Mouse (Mus musculus) MEL (cell line): ENCODE results near the gene Slc4a1. TPM values are rescaled to one million over a fixed set of nuclear protein-coding genes. Genes with fewer than 3 reads are reported as not detected.

Experiments used
- DNase-seq: peaks from one replicate; pipeline ENCODE4 v3.0.0; 2011; ENCODE audit warnings: low read depth, low spot score
- H3K27ac ChIP-seq: 2 replicates; pipeline ENCODE4 v1.5.1; 2012; ENCODE audit warnings: low read depth, mild to moderate bottlenecking, control low read depth, low read length, moderate library complexity; ENCODE audit not compliant: control insufficient read depth
- H3K27me3 ChIP-seq, 2 experiments: fragments of 150-350 bp in 1 of 2; sonication (generic) in 1 of 2; 2 replicates each; pipeline ENCODE4 v1.6.1; 2012; ENCODE audit warnings: low read length in 2 of 2, mild to moderate bottlenecking in 2 of 2, improper control_type of control experiment in 1 of 2, moderate library complexity in 1 of 2; ENCODE audit not compliant: insufficient read depth in 2 of 2, control insufficient read depth in 1 of 2
- H3K36me3 ChIP-seq, 2 experiments: 2 replicates each; pipeline ENCODE4 v1.6.1; 2012 to 2014; ENCODE audit warnings: low read length in 2 of 2, improper control_type of control experiment in 1 of 2, inconsistent platforms in 1 of 2, mild to moderate bottlenecking in 1 of 2; ENCODE audit not compliant: insufficient read depth in 2 of 2, control insufficient read depth in 1 of 2
- H3K4me1 ChIP-seq, 2 experiments: fragments of 150-350 bp in 1 of 2; sonication (generic) in 1 of 2; 2 replicates each; pipeline ENCODE4 v1.6.1; 2012; ENCODE audit warnings: low read length in 2 of 2, improper control_type of control experiment in 1 of 2, mild to moderate bottlenecking in 1 of 2; ENCODE audit not compliant: insufficient read depth in 2 of 2, control insufficient read depth in 1 of 2
- H3K4me3 ChIP-seq, 2 experiments: fragments of 150-350 bp in 1 of 2; sonication (generic) in 1 of 2; 2 replicates each; pipeline ENCODE4 v1.5.1; 2012; ENCODE audit warnings: low read depth in 2 of 2, low read length in 2 of 2, mild to moderate bottlenecking in 2 of 2, moderate library complexity in 2 of 2, control low read depth in 1 of 2, improper control_type of control experiment in 1 of 2; ENCODE audit not compliant: control insufficient read depth in 1 of 2, insufficient read depth in 1 of 2
- H3K79me2 ChIP-seq: 2 replicates; pipeline ENCODE4 v1.6.1; 2012; ENCODE audit warnings: mild to moderate bottlenecking, low read length, moderate library complexity; ENCODE audit not compliant: control insufficient read depth, poor library complexity, insufficient read depth
- H3K9ac ChIP-seq: 2 replicates; pipeline ENCODE4 v1.6.1; 2012; ENCODE audit warnings: low read depth, mild to moderate bottlenecking, control low read depth, low read length, moderate library complexity; ENCODE audit not compliant: control insufficient read depth, poor library complexity, severe bottlenecking
- H3K9me3 ChIP-seq: fragments of 150-350 bp; sonication (generic); replicated peaks from 2 replicates; pipeline ENCODE4 v1.6.1; 2012; ENCODE audit warnings: mild to moderate bottlenecking, low read length, improper control_type of control experiment, moderate library complexity; ENCODE audit not compliant: insufficient read depth
- BHLHE40 ChIP-seq: IDR thresholded peaks from 2 replicates; pipeline ENCODE4 v1.6.1; 2012; ENCODE audit warnings: low read depth, mild to moderate bottlenecking, inconsistent platforms, low read length, improper control_type of control experiment, borderline replicate concordance
- CHD1 ChIP-seq: IDR thresholded peaks from 2 replicates; pipeline ENCODE4 v1.6.1; 2012; ENCODE audit warnings: low read depth, mild to moderate bottlenecking, inconsistent platforms, low read length, improper control_type of control experiment
- E2F4 ChIP-seq: IDR thresholded peaks from 2 replicates; pipeline ENCODE4 v1.6.1; 2011; ENCODE audit warnings: low read depth, low read length, improper control_type of control experiment, borderline replicate concordance
- EP300 ChIP-seq, 2 experiments: IDR thresholded peaks; 2 replicates each; pipeline ENCODE4 v1.6.1; 2011; ENCODE audit warnings: improper control_type of control experiment in 2 of 2, low read length in 2 of 2, low read depth in 1 of 2, mild to moderate bottlenecking in 1 of 2
- GATA1 ChIP-seq: IDR thresholded peaks from 2 replicates; pipeline ENCODE4 v1.6.1; 2011; ENCODE audit warnings: low read depth, low read length, improper control_type of control experiment
- HCFC1 ChIP-seq: IDR thresholded peaks from 2 replicates; pipeline ENCODE4 v1.6.1; 2012; ENCODE audit warnings: low read depth, mild to moderate bottlenecking, inconsistent platforms, low read length, improper control_type of control experiment, moderate library complexity
- JUND ChIP-seq: IDR thresholded peaks from 2 replicates; pipeline ENCODE4 v1.6.1; 2011; ENCODE audit warnings: low read depth, mild to moderate bottlenecking, improper control_type of control experiment, low read length
- KAT2A ChIP-seq: conservative IDR thresholded peaks from 2 replicates; pipeline ENCODE4 v1.6.1; 2012; ENCODE audit warnings: low read depth, low read length, improper control_type of control experiment, inconsistent platforms
- MAFK ChIP-seq: IDR thresholded peaks from 2 replicates; pipeline ENCODE4 v1.6.1; 2011; ENCODE audit warnings: low read depth, mild to moderate bottlenecking, low read length, improper control_type of control experiment, borderline replicate concordance
- MEF2A ChIP-seq: IDR thresholded peaks from 2 replicates; pipeline ENCODE4 v1.6.1; 2014; ENCODE audit warnings: low read depth, mild to moderate bottlenecking, inconsistent platforms, low read length, improper control_type of control experiment; ENCODE audit not compliant: poor library complexity, insufficient replicate concordance, severe bottlenecking; ENCODE audit errors: extremely low read depth
- MYC ChIP-seq: IDR thresholded peaks from 2 replicates; pipeline ENCODE4 v1.6.1; 2011; ENCODE audit warnings: low read depth, mild to moderate bottlenecking, low read length, improper control_type of control experiment, moderate library complexity
- POLR2A ChIP-seq, 2 experiments: IDR thresholded peaks; 2 replicates each; pipeline ENCODE4 v1.6.1; 2011 to 2012; ENCODE audit warnings: low read length in 2 of 2, mild to moderate bottlenecking in 2 of 2, control low read depth in 1 of 2, improper control_type of control experiment in 1 of 2, low read depth in 1 of 2, moderate library complexity in 1 of 2; ENCODE audit not compliant: control insufficient read depth in 1 of 2, insufficient read depth in 1 of 2, poor library complexity in 1 of 2
- POLR2AphosphoS5 ChIP-seq: IDR thresholded peaks from 2 replicates; pipeline ENCODE4 v1.6.1; 2012; ENCODE audit warnings: low read depth, borderline replicate concordance, mild to moderate bottlenecking, inconsistent platforms, low read length, moderate library complexity, mixed read lengths
- RAD21 ChIP-seq: IDR thresholded peaks from 2 replicates; pipeline ENCODE4 v1.6.1; 2011; ENCODE audit warnings: mild to moderate bottlenecking, low read depth, low read length, improper control_type of control experiment
- SMC3 ChIP-seq: IDR thresholded peaks from 2 replicates; pipeline ENCODE4 v1.6.1; 2011; ENCODE audit warnings: low read depth, low read length, improper control_type of control experiment
- TBP ChIP-seq: IDR thresholded peaks from 2 replicates; pipeline ENCODE4 v1.8.0; 2011; ENCODE audit warnings: low read depth, low read length, improper control_type of control experiment
- TCF12 ChIP-seq: IDR thresholded peaks from 2 replicates; pipeline ENCODE4 v1.6.1; 2014; ENCODE audit warnings: low read depth, mild to moderate bottlenecking, inconsistent platforms, low read length, improper control_type of control experiment, moderate library complexity
- USF1 ChIP-seq: IDR thresholded peaks from 2 replicates; pipeline ENCODE4 v1.6.1; 2014; ENCODE audit warnings: low read depth, mild to moderate bottlenecking, inconsistent platforms, low read length, improper control_type of control experiment, moderate library complexity
- USF2 ChIP-seq, 2 experiments: IDR thresholded peaks; 2 replicates each; pipeline ENCODE4 v1.6.1; 2011 to 2012; ENCODE audit warnings: improper control_type of control experiment in 2 of 2, low read length in 2 of 2, borderline replicate concordance in 1 of 2, inconsistent platforms in 1 of 2, low read depth in 1 of 2, mild to moderate bottlenecking in 1 of 2; ENCODE audit not compliant: insufficient read depth in 1 of 2
- ZC3H11A ChIP-seq: IDR thresholded peaks from 2 replicates; pipeline ENCODE4 v1.6.1; 2012; ENCODE audit warnings: low read depth, mild to moderate bottlenecking, inconsistent platforms, low read length, improper control_type of control experiment
- polyA plus RNA-seq, 2 experiments: library from polyadenylated mRNA; stranded (reverse) in 1 of 2; unstranded in 1 of 2; fragments of >175 nt in 1 of 2; fragments of >200 nt in 1 of 2; gene quantifications; 2 replicates each; pipeline versions ENCODE4 v1.2.1 to v1.2.4; 2012; ENCODE audit warnings: low replicate concordance in 2 of 2, low read depth in 1 of 2; ENCODE audit not compliant: insufficient read length in 2 of 2, insufficient read depth in 1 of 2, missing spikeins in 1 of 2
- total RNA-seq: library from RNA; depleted of rRNA; stranded (reverse); fragments of 300-350 nt; gene quantifications from 2 replicates; pipeline ENCODE4 v1.2.3, GENCODE M21; 2012

Gene Slc4a1
- total and polyA plus RNA-seq, 3 experiments = 0.23 to 0.35 TPM; not detected in 1

DNA sequence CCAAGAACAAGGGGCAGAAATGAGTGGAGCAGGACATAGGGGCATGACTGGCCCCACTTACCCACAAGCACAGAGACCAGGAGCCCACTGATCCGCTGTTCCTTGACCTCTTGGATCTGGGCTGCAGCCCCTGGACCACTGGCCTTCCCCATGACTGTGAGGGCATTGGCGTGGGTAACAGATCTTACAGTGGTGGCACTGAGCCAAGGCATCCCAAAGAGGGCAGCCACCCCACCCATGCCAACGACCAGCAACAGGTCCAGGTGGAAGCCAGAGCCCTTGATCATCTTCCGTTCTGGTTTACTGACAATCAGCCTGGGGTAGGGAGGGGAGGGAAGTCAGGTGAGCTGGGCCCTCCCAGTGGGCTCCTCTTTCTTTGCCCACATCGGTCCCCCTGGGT, 13.6 kb downstream of the Slc4a1 start:
- Histone ChIP-seq H3K4me3 (no peak overlapping the region), H3K36me3 (no peaks in the 10 kb centered on the region), H3K9me3 (no peaks in the 10 kb centered on the region), H3K27me3 (peaks cover 0 to 12% of the 10 kb centered on the region in 2 experiments; a peak in 3 of 4 replicates), H3K79me2 (no peaks in the 10 kb centered on the region), H3K27ac (no peak overlapping the region), H3K4me1 (peaks cover 0 to 4% of the 10 kb centered on the region in 2 experiments; a peak in 1 of 4 replicates), H3K9ac (no peak overlapping the region)
- TF ChIP-seq HCFC1 (no peak), E2F4 (no peak), TCF12 (no peak), EP300 (IDR thresholded peaks at IDR 0.05; ENCODE audit: low read depth in 1 of 2, low read length in 2 of 2) (no peak), KAT2A (no peak), CHD1 (no peak), BHLHE40 (no peak)
- no peak for DNase-seq

DNA sequence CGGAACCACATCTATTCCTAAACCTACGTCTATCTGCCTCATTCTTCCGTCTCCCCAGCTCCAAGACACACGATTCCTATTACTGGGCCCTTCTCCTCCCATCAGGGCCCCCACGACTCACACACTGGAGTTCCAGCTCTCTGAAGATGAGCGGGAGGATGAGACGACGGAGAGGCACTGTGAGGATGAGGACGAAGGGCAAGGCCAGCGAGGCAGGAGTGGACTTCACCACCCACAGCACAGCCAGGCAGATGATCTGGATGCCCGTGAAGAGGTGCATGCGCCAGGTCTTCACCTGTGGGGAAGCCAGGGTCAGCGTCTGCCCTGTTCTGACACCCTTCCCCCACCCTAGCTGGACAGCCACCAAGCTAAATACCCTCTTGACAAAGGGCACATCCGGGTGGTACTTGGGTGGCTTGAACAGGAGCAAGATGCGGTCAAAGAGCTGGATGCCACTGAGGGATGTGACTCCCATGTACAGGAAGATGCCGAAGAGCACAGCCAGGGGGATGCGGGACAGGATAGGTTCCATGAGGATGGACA, 15.0 kb downstream of the Slc4a1 start:
- H3K79me2 ChIP-seq = no peaks in the 10 kb centered on the region
- DNase-seq = no peak
- no peak overlapping the region for H3K9ac ChIP-seq
- no peaks in the 10 kb centered on the region for H3K9me3 ChIP-seq
- H3K4me3 ChIP-seq = no peak overlapping the region
- no peaks in the 10 kb centered on the region for H3K36me3 ChIP-seq
- peaks cover 0 to 4% of the 10 kb centered on the region in 2 experiments; a peak in 1 of 4 replicates for H3K4me1 ChIP-seq
- TF ChIP-seq TCF12 (no peak), MYC (no peak), HCFC1 (no peak), POLR2A (IDR thresholded peaks at IDR 0.05; ENCODE audit: control insufficient read depth in 1 of 2, insufficient read depth in 1 of 2, low read depth in 1 of 2, low read length in 2 of 2, poor library complexity in 1 of 2) (no peak), CHD1 (no peak), TBP (no peak), MAFK (no peak), EP300 (IDR thresholded peaks at IDR 0.05; ENCODE audit: low read depth in 1 of 2, low read length in 2 of 2) (no peak), USF1 (no peak), POLR2AphosphoS5 (no peak), MEF2A (no peak), GATA1 (no peak), RAD21 (no peak), ZC3H11A (no peak), JUND (no peak), USF2 (IDR thresholded peaks at IDR 0.05; ENCODE audit: borderline replicate concordance in 1 of 2, insufficient read depth in 1 of 2, low read depth in 1 of 2, low read length in 2 of 2) (no peak), SMC3 (no peak)
- H3K27ac ChIP-seq = no peak overlapping the region
- peaks cover 3 to 14% of the 10 kb centered on the region in 2 experiments; a peak in 3 of 4 replicates for H3K27me3 ChIP-seq
